Mouse (Mus musculus) liver, embryonic 14.5 days (tissue): ENCODE data around the gene Usp46.

ENCODE experiments used
- CTCF ChIP-seq: IDR thresholded peaks from 2 replicates; pipeline ENCODE4 v1.5.1; 2016; ENCODE audit warnings: antibody characterized with exemption, low read depth, control low read depth
- EP300 ChIP-seq: IDR thresholded peaks from 2 replicates; pipeline ENCODE4 v1.6.1; 2016; ENCODE audit warnings: antibody characterized with exemption, low read depth

- TF ChIP-seq CTCF (no peak), EP300 (no peak)
Observed at GRCm38 (mm10) chr5:74093556-74094428, 25.6 kb upstream of the Usp46 start.
